9 mouse cellular contexts compared by ENCODE assay signal in the genomic region with DNA sequence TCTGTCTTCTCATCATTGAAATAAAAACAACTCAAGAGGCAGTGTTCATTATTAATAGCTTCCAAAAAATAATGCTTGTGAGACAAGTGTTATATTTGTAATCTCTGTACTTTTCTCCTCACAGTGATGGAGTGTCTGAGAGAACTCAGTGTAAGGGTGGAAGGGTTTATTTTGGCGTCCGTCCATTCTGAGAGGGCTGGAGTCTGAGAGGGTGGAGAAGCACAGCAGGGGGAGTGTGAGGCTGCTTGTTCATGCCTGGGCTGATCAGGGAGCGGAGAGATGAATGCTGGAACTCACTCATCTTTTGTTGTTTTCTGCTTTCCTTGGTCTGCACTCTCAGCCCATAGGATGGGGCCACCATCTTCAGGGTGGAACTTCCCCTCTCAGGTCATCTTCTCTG. TPM values are rescaled to one million over a fixed set of nuclear protein-coding genes. Genes with fewer than 3 reads are reported as not detected.
DNase-seq lines count a peak whose midpoint lies in the region; ATAC-seq and TF ChIP-seq lines count a peak whose summit lies in the region.
"Had no signal": no experiment of that assay in that cellular context is flagged by ENCODE, and none has a peak within 500 bp of the region (broad histone marks: within the 10 kb centered on the region; RNA-seq: fewer than 3 reads in every experiment).

No protein-coding gene starts in this region.

- no peak overlapping the region for H3K4me2 ChIP-seq in neural tube, embryonic 13.5 days
- no peak overlapping the region for H3K4me2 ChIP-seq in kidney, postnatal 0 days (ENCODE audit: low read length)

- H3K4me3 ChIP-seq in neural tube, embryonic 13.5 days = no peak overlapping the region
- no peak overlapping the region for H3K4me3 ChIP-seq in kidney, postnatal 0 days (replicated peaks; ENCODE audit: low read depth, low read length)

- no peaks in the 10 kb centered on the region for H3K27me3 ChIP-seq in neural tube, embryonic 13.5 days
- no peaks in the 10 kb centered on the region for H3K27me3 ChIP-seq in kidney, postnatal 0 days (ENCODE audit: insufficient read depth, low read length)

- no peak overlapping the region for H3K27ac ChIP-seq in neural tube, embryonic 13.5 days (replicated peaks)
- no peak overlapping the region for H3K27ac ChIP-seq in kidney, postnatal 0 days

- ATAC-seq in neural tube, embryonic 13.5 days (ENCODE audit: low read depth) = peak; percentile 51; the same call in 1 of the 2 replicates
- ATAC-seq in kidney, postnatal 0 days (replicated peaks; ENCODE audit: low FRiP score, low read depth) = no peak; the same call in 1 of the 2 replicates

- H3K9me3 ChIP-seq in neural tube, embryonic 13.5 days = no peaks in the 10 kb centered on the region
- H3K9me3 ChIP-seq in kidney, postnatal 0 days (replicated peaks; ENCODE audit: low read length) = no peaks in the 10 kb centered on the region

- no peak overlapping the region for H3K9ac ChIP-seq in neural tube, embryonic 13.5 days
- no peak overlapping the region for H3K9ac ChIP-seq in kidney, postnatal 0 days (ENCODE audit: low read depth, low read length)

- TF ChIP-seq CTCF in kidney, postnatal 0 days (IDR thresholded peaks at IDR 0.05; ENCODE audit: low read depth) = peak; percentile 29; the same call in 1 of the 2 replicates

- peak; percentile 41 to 63 for DNase-seq in cerebellum, postnatal 25 days
- DNase-seq in cerebellum, adult 11 months = no peak
- DNase-seq in neural tube, embryonic 10.5 days (ENCODE audit: extremely low spot score, low spot score) = no peak
- DNase-seq in kidney, postnatal 0 days (ENCODE audit: low spot score) = peak; percentile 82
- DNase-seq in right cerebral cortex, postnatal 4 days = peak; percentile 14
- DNase-seq in liver = no peak
- no peak for DNase-seq in thymus, postnatal 4 days
- DNase-seq: gastrocnemius, postnatal 10 days had no signal

- H3K4me1 ChIP-seq in neural tube, embryonic 13.5 days (replicated peaks) = peaks cover 16% of the 10 kb centered on the region
- H3K4me1 ChIP-seq in kidney, postnatal 0 days (replicated peaks; ENCODE audit: insufficient read depth, low read length) = no peaks in the 10 kb centered on the region

- WGBS in neural tube, embryonic 13.5 days = 19% methylated on average over 3 of the region's 3 CpGs
- WGBS in kidney, postnatal 0 days = 33% methylated on average over 3 of the region's 3 CpGs

- H3K36me3 ChIP-seq in neural tube, embryonic 13.5 days = peaks cover 6% of the 10 kb centered on the region; the same call in 1 of the 2 replicates
- no peaks in the 10 kb centered on the region for H3K36me3 ChIP-seq in kidney, postnatal 0 days (ENCODE audit: insufficient read depth, low read length)

RNA-seq across cellular contexts. Expression of gene Mab21l3, which starts 36.8 kb away (rescaled TPM):
- polyA plus RNA-seq in neural tube, embryonic 13.5 days (2015; fragmentation: Nextera tagmentation; extraction: Ambion mirVana) = 0.11 and 0.14 TPM in 2 replicates
- 1.0 TPM in 2 replicates for polyA plus RNA-seq in kidney, postnatal 0 days (2015; fragmentation: Nextera tagmentation; extraction: Ambion mirVana)

RNA-seq across cellular contexts. Expression of gene Slc22a15, which starts 38.7 kb away (rescaled TPM):
- polyA plus RNA-seq in neural tube, embryonic 13.5 days (2015; fragmentation: Nextera tagmentation; extraction: Ambion mirVana) = 8.8 and 9.2 TPM in 2 replicates
- 3.7 and 4.3 TPM in 2 replicates for polyA plus RNA-seq in kidney, postnatal 0 days (2015; fragmentation: Nextera tagmentation; extraction: Ambion mirVana)

Comparison
In these comparisons a context has a peak if more than half of its experiments do, and no peak if none do; other contexts are left out.
1. DNase-seq: peak in cerebellum, postnatal 25 days (2 of 2), kidney, postnatal 0 days (single experiment) and right cerebral cortex, postnatal 4 days (single experiment); none in cerebellum, adult 11 months (single experiment), neural tube, embryonic 10.5 days (single experiment), liver (single experiment) and thymus, postnatal 4 days (single experiment).